Mouse (Mus musculus) cerebellum, postnatal 10 days (tissue): Measurements from ENCODE around the gene Hcfc2.

Experiments
- DNase-seq, 2 experiments: peaks; one replicate each; pipeline ENCODE4 v3.0.0; 2021; ENCODE audit warnings: mixed read lengths in 2 of 2

Gene Hcfc2

GRCm38 (mm10) chr10:82777075-82777474 is 81.1 kb downstream of the Hcfc2 start:
- no peak for DNase-seq

- no peak for DNase-seq
Measured at GRCm38 (mm10) chr10:82777886-82778285, 81.9 kb downstream of the Hcfc2 start.

- no peak for DNase-seq
Measured at GRCm38 (mm10) chr10:82778791-82779549, 83.0 kb downstream of the Hcfc2 start.

GRCm38 (mm10) chr10:82779831-82780230 is 83.9 kb downstream of the Hcfc2 start:
- DNase-seq: no peak

GRCm38 (mm10) chr10:82780322-82780721 is 84.4 kb downstream of the Hcfc2 start:
- DNase-seq: no peak

DNA sequence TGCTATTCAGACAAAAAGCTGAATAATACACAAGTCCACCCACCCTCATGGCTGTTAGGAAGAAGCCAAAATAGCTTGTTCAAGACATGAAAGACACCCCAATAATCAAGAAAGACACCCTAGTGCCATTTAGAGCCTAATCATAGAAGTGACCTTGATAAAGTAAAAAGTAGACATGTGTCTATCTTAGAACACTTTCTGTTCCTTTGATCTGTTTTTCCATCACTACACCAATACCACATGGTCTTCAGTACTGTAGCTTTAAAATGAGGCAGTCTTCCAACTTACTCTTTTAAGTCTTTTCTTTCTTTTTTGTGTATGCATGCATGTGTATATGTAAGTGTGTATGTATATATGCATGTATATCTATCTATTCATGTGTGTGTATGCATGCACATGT is 84.9 kb downstream of the Hcfc2 start:
- DNase-seq: no peak

DNA sequence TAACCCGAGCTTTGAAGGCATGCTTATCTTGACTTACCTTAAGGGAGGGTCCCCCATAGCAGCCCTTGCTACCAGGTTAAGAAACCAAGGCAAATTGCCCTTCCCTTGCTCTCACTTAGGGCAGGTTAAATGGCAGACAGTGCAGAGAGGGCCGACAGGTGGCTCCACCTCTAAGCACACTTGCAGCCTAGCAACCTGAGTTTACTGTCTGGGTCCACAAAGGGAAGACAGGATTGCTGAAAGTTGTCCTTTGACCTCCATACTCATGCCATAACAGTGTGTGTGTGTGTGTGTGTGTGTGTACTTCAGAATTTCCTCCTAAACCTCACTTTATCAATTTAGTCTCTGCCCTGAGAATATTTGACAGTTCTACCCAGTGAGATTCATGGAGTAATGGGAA is 86.5 kb downstream of the Hcfc2 start:
- no peak for DNase-seq

- no peak for DNase-seq
Measured at GRCm38 (mm10) chr10:82789181-82789580, 93.2 kb downstream of the Hcfc2 start.

DNA sequence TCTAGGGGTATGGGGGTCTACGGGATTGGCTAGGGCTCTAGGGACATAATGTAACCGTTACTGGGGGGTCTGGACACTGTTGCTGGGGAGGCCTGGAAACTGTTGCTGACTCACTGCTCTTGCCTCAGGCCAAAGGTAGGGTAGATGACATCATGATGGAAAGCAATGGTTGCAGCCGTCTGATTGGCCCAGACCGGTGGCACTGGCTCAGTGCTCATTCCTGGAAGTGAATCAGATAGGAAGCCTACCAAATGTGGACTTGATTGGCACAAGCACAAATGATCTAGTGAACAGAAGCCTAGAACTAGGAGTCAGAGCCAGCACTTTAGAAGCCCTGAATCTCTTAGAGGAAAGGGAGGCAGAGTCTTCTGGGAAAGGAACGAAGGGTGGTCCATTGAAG is 94.5 kb downstream of the Hcfc2 start:
- DNase-seq: no peak

DNA sequence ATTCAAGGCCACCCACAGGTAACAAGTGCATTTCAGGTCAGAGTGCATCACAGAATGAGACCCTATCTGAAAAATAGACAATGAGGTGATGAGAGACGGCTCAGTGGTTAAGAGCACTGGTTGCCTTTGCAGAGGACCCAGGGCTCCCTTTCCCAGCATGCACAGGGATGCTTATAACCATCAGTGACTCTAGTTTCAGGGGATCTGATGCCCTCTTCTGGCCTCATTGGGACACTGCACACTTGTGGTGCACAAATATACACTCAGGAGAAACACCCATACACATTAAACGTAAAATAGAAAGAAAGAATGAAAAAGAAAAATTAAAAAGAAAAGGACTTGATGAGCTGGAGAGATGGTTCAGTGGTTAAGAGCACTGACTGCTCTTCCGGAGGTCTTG is 95.8 kb downstream of the Hcfc2 start:
- no peak for DNase-seq
